Mouse (Mus musculus) embryo, embryonic 11.5 days (tissue): ENCODE data around the gene St13.
"Not testable (repeated sequence)": the region's sequence is repeated elsewhere in the genome, so short reads cannot be mapped to it uniquely, and the experiment has no call there.

ENCODE experiments used
- DNase-seq: peaks from one replicate; pipeline ENCODE4 v3.0.0-alpha.2; 2012; ENCODE audit warnings: low read depth, low spot score

St13 gene

DNA sequence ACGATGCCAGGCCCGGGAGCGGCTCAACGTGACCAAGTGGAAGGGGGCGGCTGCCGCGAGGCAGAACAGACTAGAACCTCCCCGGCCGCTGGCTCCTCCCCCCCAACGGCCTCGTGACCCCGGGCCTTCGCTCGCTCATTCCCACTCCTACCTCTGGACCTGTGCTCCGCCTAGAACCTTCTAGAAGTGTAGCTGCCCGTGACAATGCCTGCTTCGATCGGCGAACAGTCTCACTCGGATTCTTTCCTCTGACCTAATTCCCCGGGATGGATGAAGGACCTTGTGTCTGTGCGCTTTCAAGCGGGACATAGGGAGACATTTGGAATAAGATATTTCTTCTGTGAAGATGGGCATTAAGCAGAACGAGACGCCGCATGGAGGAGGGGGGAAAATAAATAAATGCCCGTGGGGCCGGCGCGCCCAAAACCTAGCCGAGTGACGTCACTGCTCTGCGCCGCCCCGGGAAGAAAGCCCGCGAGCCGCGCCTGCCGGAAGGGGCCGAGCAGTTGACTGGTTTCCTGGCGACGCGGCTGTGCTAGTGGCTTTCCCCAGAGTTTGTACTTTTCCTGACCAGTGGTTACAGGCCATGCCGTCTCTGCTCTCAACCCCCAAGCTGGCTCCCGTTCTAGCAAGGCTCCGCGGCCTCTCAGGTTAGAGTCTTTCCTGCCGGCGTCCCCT lies at the start of gene St13, which contains the start of gene Xpnpep3:
St13 (minus strand) TSS at position 440 of the 678 bp plus-strand sequence.
Xpnpep3 (plus strand) TSS at position 501 of the 678 bp plus-strand sequence.
- peak; percentile 90 for DNase-seq

DNA sequence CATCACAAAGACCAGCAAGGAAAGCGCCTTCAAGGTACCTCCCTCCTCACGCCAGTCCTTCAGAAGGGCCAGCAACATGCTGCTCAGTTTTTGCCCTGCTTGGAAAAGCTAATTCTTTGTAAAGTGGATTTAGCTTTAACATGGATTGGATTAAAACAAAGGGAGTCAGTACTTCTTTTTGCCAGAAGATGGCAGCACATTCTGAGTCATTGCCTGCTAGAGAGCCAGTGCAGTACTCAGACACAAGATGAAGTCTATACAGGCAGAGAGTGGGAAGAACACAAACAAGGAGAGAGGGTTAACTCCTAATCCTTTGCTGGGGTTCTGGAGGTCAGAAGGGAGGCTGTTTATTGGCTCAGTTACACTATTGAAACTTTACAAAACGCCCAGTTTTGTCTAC lies 48.6 kb upstream of the St13 start:
- DNase-seq: peak; percentile 64

DNA sequence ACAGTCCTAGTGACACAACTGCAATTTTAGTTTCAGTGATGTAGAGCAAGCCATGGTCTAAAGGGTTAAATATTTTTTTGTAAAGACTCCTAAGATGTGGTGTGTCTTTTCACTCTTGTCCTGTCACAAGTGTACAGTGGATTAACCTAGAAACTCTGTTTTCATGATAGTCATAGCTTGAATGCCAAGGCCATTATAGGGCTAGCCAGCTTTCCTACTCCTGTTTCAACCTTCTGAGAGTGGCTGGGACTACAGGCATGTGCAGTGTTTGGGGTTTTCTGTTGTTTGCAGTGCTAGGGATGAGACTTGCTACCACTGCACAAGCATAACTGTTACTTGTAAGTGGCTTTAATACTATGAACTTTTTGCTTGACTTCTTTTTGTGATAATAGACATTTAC lies 39.4 kb upstream of the St13 start:
- no peak for DNase-seq

DNA sequence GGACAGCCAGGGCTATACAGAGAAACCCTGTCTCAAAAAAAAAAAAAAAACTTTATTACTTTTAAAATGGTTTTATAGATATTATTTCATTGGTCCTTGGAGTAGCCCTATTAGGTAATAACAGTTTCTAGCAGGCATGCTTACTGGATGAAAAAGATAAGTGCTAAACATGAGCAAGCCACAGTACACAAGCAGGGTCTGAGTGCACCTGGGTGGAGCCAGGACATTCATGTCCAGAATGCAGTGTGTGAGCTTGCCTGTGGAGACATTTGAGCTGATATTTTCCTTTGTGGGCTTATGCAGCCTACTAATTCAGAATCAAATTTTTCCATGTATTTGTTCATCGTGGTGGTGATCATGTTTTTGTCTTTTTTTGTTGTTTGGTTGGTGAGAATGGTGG lies 38.5 kb upstream of the St13 start:
- DNase-seq: no peak

DNA sequence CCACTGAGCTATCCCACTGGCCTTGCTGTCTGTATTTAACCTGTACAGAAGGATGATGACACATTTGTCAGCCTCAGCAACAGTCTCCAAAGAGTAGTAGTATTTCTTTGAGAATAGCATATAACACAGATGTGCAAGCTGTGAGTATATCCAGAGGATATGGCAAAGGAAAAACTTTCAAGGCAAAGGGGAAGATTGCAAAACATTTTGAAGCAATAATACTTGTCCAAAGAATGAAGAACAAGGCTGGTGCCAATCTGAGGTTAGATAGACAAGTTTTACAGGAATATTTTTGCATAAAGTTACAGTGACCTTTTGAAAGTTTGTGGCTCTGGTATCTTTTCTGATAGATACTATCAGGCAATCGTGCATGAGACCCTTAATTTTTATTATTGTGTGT lies 31.3 kb upstream of the St13 start:
- DNase-seq: no peak

DNA sequence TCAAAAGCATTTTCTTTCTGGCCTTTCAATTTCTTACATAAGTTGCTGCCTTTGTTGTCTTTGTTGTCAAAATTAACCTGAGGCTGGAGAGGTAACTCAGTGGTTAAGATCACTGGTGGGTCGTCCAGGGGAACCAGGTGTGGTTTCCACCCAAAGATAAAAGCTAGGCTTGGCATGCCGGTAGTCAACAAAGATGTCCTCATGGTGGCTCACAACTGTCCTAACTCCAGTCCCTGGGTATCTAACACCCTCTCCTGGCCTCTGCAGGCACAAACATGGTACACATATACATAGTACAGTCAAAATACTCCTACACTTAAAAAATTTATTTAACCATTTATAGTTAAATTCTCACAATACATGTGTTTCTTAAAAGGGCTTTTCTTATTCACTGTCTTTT lies 28.1 kb upstream of the St13 start:
- DNase-seq: no peak

DNA sequence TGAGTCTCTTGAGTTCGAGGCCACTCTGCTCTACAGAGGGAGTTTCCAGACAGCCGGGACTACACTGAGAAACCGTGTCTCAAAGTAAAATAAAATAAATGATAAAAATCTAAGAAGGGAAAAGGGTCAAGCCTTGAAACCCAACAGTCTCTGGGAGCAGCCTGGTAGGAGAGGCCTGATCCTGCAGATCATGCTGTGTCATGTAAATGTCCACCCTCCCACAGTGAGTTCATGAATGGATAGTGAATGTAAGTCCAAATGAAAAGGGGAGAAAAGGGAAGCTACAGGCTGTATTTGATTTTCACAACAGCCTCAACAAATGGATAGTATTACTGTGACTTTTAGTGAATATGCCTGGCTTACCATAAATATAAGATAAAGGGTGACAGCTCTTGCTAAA lies 25.4 kb upstream of the St13 start:
- no peak for DNase-seq

DNA sequence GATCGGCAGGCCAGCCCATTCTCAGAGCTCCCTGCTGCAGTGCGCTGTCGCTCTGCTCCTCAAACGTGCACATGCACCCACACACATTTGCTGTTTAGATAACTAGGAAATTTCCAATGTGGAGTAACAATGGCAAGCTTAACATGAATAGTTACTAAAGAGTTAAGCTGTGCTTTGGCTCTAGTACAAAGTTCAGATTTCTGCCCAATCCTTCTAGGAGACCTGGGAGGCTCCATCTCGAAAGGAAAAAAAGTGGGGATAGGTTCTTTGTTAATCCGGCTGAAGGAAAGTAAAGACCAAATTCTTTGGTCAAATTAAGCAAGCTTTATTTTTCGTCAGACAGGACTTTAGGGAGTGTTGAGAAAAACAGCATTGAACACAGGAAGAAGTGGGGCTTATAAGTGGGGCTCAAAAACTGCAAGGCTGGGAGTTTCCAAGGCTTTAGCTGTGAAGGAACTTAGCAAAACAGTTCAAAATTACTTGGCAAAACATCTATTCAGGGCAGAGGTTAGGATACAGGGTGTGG lies 22.3 kb upstream of the St13 start:
- no peak for DNase-seq

DNA sequence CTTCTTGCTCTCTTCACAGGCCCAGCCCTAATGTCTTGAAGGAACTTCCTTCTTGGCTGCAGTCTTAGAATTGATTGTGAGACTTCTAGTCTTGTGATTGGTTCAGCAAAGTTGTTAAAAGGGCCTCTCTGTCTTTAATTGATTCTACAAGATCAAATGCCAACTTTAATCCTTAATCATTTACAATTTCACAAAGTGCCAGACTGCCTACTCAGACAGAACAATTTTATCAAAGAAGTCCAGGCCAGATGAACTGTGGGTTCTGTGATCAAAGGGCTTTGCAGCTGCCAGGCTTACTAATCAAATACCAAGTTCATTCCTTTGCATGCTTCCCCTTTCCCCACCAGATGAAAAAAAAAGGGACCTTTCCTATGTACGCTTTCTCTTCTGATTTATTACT lies 21.6 kb upstream of the St13 start:
- no peak for DNase-seq

DNA sequence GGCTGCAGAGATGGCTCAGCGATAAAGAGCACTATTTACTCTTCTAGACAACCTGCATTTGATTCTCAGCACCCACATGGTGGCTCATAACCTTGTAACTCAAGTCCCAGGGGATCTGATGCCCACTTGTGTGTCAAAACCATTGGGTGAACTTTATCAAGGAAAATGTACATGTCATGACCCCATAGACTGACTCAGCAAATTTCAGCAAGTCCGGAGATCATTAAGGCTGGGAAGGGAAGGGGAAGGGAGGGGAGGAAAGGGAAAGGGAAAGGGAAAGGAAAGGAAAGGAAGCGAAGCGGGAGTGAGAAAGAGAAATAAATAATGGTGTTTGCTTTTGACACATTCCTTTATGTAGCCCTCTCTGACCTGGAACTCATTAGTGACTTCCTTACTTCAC lies 18.2 kb upstream of the St13 start:
- DNase-seq: no peak

DNA sequence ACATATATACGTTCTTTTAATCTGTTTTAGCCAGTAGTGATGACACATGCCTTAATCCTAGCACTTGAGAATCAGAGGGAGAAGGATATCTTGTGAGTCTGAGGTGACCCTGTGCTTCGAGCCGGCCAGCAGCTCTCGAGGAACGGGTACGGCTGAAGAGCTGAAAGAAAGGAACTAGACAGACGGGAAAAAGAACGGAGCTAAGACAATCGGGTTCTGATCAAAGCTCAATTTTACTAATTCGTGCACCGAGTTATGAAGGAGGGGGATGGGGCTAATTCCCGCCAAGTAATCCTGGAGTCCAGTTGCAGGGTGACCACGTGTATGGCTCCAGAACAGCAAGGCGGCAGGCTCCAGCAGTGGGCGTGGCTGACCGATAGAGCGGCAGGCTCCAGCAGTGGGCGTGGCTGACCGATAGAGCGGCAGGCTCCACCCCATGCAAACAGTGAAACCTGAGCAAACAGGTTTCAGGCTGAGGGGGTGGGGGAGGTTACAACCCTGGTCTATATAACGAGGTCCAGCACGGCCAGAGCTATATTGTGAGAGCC lies 17.0 kb upstream of the St13 start:
- not testable (repeated sequence) for DNase-seq

DNA sequence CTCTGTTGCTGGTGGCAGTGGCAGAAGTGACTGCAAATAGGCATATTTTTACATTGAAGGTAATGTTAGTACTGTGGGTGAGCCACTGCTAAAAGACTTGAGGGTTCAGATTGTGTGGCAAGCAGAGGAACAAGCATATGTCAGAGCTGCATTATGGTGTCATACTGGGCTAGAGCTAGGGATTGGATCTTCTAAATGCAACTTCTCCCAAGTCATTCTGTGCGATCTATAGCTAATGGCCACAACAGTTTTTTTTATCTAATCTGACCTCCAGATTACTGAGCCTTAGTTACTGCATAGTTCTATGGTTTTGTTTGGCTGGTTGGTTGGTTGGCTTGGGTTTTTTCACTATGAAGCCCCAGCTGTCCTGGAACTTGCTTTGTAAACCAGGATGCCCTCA lies 8.3 kb upstream of the St13 start, which contains the start of gene Dnajb7:
Dnajb7 (minus strand) TSS at position 101 of the 400 bp plus-strand sequence.
- DNase-seq: no peak

DNA sequence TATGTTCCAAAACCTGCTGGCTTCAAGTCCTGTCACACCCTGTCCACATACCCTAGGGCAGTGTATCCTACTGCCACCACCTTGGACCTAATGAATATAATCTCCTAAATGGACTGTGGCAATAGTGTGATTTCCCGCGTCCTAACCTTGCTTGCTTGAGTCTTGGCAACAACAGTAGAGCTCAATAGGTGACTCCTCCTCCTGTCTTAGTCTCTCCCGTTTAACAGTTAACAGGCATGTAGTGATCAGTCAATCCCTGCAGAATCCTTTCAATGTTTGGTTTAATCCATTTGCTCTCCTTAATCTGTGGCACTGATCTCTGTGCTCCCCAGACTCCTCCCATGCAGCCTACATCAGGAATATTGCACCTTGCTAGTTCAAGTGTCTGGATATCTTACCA lies 5.1 kb upstream of the St13 start:
- DNase-seq: no peak

DNA sequence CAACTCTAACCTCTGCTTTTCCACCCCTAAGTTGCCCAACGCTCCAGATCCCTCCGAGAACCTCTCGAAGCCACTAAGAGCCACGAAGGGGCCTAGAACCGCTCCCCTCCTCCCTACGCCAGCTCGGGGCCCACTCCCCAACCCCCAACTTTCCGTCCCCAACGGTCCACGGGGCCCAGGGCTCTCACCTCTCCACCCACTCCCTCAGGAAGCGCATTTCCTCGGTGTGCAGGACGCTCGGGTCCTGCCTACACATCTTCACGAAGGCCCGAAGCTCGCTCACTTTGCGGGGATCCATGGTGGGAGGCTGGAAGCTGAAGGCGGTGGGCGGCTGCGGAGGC lies 610 bp downstream of the St13 start:
- DNase-seq: no peak

DNA sequence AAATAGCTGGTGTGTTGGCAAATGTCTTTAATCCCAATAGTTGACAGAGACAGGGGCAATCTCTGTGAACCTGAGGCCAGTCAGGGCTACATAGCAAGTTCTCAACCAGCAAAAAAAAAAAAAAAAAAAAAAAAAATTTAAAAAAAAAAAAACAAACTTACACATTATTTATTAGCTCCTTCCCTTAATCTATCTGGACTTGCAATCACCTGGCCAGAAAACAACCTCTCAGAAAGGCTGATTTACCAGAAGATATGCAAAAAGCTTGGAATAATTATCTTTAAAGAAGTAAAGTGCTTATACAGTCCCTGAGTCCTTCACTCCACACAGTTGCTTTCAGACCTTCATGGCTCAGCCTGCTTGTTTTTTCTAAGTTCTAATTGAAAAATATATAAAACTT lies 1.7 kb downstream of the St13 start:
- DNase-seq: no peak

DNA sequence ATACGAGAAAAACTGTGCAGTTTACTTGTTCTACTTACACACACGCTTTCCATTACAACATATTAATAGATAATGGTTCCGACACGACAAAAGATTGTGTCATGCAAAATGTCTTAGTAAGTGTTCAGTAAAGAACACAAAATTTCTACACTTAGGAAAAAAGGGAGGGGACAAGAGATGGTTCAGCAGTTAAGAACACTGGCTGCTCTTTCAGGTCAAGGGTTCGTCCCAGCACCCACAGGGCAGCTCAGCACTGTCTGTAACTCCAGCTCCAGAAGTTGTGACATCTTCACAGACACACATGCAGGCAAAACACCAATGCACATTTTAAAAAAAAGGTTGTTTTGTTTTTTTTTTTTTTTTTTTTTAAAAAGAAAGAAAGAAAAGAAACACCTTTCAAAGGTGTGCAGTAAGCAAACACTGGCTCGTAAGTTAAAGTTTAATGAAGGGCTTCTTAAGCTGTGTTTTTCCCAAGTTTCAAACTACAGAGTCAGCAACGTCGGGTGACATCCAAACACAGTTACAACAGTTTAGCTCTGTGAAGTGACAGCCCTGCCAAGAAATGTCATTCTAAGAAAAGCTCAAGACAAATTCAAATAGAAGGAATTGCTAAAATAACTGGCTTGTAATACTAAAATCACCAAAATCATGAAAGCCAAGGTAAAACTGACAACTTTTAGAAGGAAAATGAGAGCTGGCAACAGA lies 5.5 kb downstream of the St13 start:
- no peak for DNase-seq

DNA sequence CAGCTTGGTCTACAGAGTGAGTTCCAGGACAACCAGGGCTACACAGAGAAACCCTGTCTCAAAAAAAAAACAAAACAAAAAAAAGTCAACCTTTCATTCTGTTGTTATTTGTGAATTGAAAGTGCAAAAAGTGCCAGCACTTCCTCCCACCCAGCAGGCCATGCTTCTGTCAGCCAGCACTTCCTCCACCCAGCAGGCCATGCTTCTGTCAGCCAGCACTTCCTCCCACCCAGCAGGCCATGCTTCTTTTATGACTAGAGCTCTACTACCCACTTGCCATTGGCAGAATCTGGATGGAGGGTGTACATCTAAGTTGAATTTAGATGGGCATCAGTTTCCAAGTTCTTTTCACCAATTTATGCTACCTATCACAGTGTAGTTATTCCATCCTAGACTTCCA lies 6.9 kb downstream of the St13 start:
- no peak for DNase-seq

DNA sequence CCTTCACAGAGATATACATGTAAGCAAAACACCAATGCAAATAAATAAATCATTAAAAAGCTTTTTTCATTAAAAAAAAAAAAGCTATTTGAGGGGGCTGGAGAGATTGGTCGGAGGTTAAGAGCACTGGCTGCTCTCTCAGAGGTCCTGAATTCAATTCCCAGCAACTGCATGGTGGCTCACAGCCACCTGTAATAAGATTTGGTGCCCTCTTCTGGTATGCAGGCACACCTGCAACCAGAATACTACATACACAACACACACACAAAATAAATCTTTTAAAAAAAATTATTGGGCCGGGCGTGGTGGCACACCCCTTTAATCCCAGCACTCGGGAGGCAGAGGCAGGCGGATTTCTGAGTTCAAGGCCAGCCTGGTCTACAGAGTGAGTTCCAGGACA lies 13.6 kb downstream of the St13 start:
- no peak for DNase-seq

DNA sequence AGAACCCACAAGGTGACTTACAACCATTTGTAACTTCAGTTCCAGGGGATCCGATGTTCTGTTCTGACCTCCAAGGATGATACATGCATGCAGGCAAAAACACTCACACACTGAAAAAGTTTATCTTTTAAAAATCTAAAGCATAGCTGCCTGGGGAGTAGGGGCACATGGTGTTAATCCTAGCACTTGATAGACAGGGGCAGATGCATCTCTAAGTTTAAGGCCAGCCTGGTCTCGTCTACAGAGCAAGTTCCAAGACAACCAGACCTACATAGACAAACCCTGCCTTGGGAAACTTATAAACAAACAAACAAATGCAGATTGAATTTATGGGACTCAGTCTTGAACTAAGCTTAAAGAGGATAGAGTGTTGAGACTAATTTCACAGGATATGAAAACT lies 21.0 kb downstream of the St13 start:
- DNase-seq: no peak

DNA sequence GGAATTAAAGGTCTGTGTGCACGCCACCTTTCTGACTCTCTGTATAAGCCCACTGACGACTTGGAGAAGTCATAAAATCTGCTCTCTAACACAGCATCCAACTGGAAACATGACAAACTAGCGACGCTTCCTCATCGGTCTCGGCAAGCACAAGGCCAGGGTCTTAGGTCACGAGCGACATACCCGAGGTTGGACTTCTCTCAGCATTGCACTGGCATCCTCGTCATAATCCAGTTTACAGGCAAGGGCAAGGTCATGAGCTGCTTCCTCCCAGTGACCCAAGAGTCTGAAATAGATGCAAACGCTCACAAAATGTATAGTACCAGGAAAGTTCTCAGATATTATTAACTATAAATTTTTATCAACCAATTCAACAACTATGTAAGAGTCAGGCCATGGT lies 25.3 kb downstream of the St13 start:
- DNase-seq: no peak

DNA sequence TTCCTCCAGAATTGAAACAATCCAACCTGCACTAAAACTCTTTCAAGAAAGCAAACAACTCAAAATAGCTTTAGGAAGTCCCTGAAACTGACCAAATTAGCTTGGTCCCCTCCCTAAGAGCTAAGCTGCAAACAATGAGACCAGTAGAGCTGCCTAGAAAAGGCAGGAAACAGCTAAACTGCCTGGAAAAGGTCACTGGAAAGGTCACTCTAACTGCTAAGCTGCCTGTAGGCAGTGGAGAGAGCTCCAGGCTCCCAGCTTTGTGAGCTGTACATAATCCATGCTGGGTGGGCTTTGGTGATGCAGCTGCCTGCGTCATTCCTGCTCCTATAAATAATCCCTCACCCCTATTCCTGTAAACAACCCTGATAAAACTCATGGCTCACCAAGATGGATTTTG lies 29.5 kb downstream of the St13 start:
- DNase-seq: no peak

DNA sequence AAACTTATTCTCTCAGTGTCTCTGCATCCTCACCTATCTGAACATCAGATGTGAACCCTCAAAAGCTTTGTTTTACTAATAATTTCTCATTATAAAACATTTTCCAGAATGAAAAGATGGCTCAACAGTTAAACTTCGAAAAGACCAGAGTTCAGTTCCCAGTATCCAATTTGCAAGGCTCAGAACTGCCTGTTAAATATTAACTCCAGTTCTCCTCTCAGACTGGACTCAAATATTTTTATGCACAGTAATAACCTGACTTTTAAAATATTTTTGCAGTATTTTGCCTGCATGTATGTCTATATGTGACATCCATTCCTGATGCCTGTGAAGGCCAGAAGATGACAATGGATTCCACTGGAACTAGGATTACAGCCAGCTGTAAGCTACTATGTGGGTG lies 31.3 kb downstream of the St13 start:
- DNase-seq: no peak

DNA sequence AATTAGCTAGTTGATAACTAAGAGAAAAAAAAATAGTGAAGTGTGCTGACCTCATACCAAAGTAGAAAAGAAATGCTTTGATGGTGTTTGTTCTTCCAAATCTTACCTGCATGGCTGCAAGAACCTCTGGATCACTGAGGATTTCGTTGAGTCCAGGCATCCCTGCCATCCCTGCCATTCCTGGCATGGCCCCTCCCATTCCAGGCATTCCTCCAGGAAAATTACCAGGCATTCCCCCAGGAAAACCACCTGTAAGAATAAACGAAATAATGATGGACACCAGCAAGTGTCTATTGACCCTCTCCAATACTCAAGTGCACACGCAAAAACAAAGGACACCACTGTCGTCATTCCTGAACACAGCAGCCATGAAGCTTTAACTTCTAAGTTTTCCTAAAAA lies 33.6 kb downstream of the St13 start:
- no peak for DNase-seq
